Mouse (Mus musculus): ENCODE results near the gene Retreg1.

GRCm38 (mm10) chr15:25972758-25973157 is 129.8 kb downstream of the Retreg1 start:
- TF ChIP-seq CTCF (IDR thresholded peaks at IDR 0.05; ENCODE audit: borderline replicate concordance, insufficient read depth, low read length) (no peak), POLR2A (IDR thresholded peaks at IDR 0.05; ENCODE audit: low read depth, low read length) (no peak)
